Mouse (Mus musculus): ENCODE measurements around the gene Hspa4l. TPM values are rescaled to one million over a fixed set of nuclear protein-coding genes. Genes with fewer than 3 reads are reported as not detected.
A peak's percentile ranks its signal among the peaks of the same experiment; 100 is the strongest.
"Not testable (repeated sequence)": the region's sequence is repeated elsewhere in the genome, so short reads cannot be mapped to it uniquely, and the experiment has no call there.

Hspa4l gene
- polyA plus RNA-seq, 1 experiment from 2014 or later: 55.1 TPM

DNA sequence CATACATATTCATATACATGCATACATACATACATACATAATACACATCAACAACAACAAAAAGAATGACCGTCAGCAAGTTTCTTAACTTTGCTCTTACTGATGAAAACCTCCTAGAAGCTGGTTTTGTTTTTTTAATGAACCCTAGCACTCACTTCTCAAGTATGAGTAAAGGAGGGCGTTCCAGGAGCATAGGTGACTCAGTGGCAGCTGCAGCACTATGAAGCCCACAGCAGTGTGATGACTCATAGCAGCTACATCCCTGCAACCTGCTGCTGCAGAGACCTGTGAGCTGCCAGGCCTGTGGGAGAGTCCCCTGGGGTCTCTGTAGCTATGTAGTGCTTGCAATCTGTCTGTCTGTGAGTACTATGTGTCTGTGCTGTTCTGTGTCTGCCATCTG lies 17.0 kb downstream of the Hspa4l start:
- Histone ChIP-seq H3K27me3 (ENCODE audit: low read depth, poor library complexity, severe bottlenecking) (no peaks in the 10 kb centered on the region), H3K4me3 (no peak overlapping the region), H3K36me3 (peaks cover 76% of the 10 kb centered on the region), H3K9me3 (replicated peaks) (no peaks in the 10 kb centered on the region), H3K27ac (replicated peaks) (no peak overlapping the region), H3K4me1 (no peaks in the 10 kb centered on the region)
- 95% methylated on average over 2 of the region's 2 CpGs for WGBS
- no peak for DNase-seq (ENCODE audit: low spot score)

DNA sequence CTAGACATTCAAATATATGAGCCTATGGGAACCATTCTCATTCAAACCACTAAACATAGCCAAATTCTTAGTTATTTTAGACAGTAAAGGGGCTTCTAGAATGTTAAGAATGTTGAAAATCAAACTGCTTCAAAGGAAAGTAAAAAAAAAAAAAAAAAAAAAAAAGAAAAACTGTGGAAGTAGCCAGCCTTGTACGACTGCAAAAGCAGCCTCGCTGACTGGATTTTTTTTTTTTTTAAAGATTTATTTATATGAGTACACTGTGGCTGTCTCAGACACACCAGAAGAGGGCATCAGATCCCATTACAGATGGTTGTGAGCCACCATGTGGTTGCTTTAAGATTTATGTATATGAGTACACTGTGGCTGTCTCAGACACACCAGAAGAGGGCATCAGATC lies 49.5 kb downstream of the Hspa4l start:
- Histone ChIP-seq H3K4me3 (no peak overlapping the region), H3K4me1 (no peaks in the 10 kb centered on the region), H3K36me3 (peaks cover 24% of the 10 kb centered on the region), H3K9me3 (replicated peaks) (no peaks in the 10 kb centered on the region), H3K27ac (replicated peaks) (no peak overlapping the region), H3K27me3 (ENCODE audit: low read depth, poor library complexity, severe bottlenecking) (no peaks in the 10 kb centered on the region)
- DNase-seq (ENCODE audit: low spot score): no peak
- WGBS: 93% methylated on average over 2 of the region's 2 CpGs

DNA sequence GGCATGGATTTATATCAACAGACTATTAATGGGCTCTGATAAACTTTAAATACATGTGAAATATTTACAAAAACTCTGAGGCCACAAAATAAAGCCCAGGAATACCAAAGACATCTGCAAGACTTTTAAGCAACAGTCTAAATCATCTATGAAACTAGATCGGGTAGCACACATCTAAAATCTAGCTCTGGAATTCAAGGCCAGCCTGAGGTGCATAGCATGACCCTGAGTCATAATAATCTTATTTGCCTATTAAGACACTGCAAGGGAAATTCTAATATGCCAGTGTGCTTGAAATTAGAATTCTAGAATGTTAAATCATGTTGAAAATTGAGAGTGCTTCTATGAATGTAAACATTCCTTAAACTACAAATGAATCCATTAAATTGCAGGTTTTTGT lies 53.8 kb downstream of the Hspa4l start:
- H3K36me3 ChIP-seq: peaks cover 24% of the 10 kb centered on the region

DNA sequence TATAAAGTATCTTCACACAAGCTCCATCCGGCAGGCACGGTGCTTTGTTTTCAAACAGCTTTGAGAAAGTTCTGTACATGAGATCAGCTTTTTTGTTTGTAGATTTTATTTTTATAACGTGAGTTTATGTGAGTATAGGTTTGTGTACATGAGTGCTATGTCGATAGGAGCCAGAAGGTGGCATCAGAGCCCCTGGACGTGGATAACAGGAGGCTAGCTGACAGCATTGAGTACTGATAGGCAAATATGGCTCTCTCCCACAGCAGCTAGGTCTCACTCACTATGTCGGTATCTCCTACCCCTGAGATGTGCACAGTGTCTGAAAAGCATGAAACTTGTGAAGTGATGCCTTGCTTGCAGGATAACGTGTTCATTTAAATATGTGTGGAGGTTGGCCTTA lies 54.2 kb downstream of the Hspa4l start:
- Histone ChIP-seq H3K4me1 (peaks cover 18% of the 10 kb centered on the region), H3K4me3 (no peak overlapping the region), H3K36me3 (peaks cover 29% of the 10 kb centered on the region), H3K27me3 (ENCODE audit: low read depth, poor library complexity, severe bottlenecking) (no peaks in the 10 kb centered on the region), H3K27ac (replicated peaks) (no peak overlapping the region), H3K9me3 (replicated peaks) (no peaks in the 10 kb centered on the region)
- 37% methylated on average over 7 of the region's 7 CpGs for WGBS
- peak; percentile 34 for DNase-seq (ENCODE audit: low spot score)

More for the DNA sequence above, 53.8 kb downstream of the Hspa4l start:
- no peak for DNase-seq (ENCODE audit: low spot score)
- Histone ChIP-seq H3K9me3 (replicated peaks) (no peaks in the 10 kb centered on the region), H3K4me1 (peaks cover 18% of the 10 kb centered on the region), H3K27me3 (ENCODE audit: low read depth, poor library complexity, severe bottlenecking) (no peaks in the 10 kb centered on the region), H3K27ac (replicated peaks) (no peak overlapping the region), H3K4me3 (no peak overlapping the region)
- WGBS: 87% methylated on average over 1 of the region's 1 CpGs

DNA sequence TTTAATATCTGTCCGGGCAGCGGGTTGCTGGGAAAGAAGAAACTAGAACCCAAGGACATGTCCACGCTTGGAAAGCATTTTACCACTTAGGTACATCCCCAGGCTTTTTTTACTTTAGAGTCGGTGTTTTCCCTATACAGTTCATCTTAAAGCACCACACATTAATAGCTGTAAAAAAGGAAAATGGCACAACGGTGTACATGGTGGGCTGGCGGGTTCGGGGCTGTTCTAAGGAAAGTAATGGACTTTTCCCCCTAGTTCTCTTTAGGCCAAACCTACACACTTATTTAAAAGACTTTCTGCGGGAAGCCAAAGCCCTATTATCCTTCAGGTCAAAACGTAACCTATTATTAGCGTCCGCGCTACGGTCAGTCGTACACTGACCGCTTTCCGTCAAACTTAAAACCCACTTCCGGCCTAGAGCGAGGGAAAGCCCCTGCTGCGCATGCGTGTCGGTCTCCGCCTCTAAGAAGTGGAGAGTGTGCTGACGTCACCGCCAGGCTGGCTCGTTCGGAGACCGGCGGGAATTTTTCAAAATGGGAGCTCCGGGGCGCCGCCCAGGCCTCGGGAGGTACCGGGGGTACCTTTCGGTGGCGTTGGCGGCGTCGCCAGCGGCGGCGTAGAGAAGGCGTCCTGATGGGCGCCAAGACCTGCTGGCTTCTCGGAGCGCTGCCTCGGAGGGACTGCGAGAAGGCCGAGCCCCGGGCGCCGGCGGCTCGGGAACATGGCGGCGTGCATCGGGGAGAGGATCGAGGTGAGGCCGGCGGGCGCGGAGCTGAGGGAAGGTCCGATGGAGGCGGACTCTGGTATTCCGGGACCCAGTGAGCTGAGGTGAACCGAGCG lies 55.5 kb downstream of the Hspa4l start, which contains the start of gene Plk4:
Gene Plk4, plus strand, starts transcription at position 490 of the 843 bp plus-strand sequence.
- H3K27ac ChIP-seq (replicated peaks): peak within 1 kb of the TSS; percentile 96
- peaks cover 18% of the 10 kb centered on the region for H3K4me1 ChIP-seq

DNA sequence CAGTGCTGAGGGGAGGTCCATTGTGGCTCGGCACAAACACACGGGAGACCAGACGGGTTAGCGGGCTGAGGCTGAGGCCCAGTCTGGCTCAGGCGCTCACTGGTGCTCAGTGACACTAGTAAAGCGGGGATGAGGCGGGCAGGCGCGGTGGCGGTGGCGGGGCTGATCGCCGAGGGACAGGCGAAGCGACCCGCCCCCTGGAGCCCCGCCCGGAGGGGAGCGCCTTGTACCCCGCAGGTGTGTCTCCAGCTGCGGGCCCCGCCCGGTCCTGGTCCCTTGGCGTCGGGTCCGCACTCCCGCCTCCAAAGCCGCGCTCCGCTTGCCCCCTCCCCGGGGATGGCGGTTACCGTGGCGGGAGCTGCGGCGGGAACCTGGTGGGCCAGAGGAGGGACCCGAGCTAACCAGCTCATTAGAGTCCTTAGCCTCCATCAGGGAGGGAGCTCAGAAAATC lies 56.1 kb downstream of the Hspa4l start:
- H3K9me3 ChIP-seq (replicated peaks): no peaks in the 10 kb centered on the region
- under 1% methylated on average over 33 of the region's 37 CpGs for WGBS
- peaks cover 18% of the 10 kb centered on the region for H3K4me1 ChIP-seq
- peak overlapping the region; percentile 96 for H3K27ac ChIP-seq (replicated peaks)
- H3K4me3 ChIP-seq: peak overlapping the region; percentile 99
- no peak for DNase-seq (ENCODE audit: low spot score)
- H3K27me3 ChIP-seq (ENCODE audit: low read depth, poor library complexity, severe bottlenecking): no peaks in the 10 kb centered on the region
- H3K36me3 ChIP-seq: peaks cover 44% of the 10 kb centered on the region

More for the DNA sequence above, 55.5 kb downstream of the Hspa4l start, which contains the start of gene Plk4:
- DNase-seq (ENCODE audit: low spot score): peak; percentile 97
- Histone ChIP-seq H3K9me3 (replicated peaks) (no peaks in the 10 kb centered on the region), H3K36me3 (peaks cover 41% of the 10 kb centered on the region), H3K27me3 (ENCODE audit: low read depth, poor library complexity, severe bottlenecking) (no peaks in the 10 kb centered on the region), H3K4me3 (peak within 1 kb of the TSS; percentile 99)
- WGBS: 2% methylated on average over 66 of the region's 66 CpGs

DNA sequence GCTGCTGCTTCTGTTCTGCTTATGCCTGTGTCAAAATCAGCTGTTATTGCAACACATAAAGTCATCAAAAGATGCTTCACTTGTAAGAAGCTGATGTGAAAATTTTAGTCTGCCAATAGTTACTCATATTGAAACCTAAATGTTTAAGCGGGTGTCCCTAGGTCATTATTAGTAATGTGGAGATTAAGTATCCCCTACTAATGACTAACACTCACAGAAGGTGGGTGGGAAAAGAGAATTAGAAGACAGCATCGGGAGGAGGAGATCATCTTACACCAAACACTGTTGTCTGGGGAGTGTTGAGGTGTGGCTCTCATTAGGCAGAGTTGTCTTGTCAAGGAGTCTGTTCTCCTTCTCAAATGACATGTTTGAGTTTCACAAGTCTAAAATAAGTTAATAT lies 62.6 kb downstream of the Hspa4l start:
- no peak for DNase-seq (ENCODE audit: low spot score)
- Histone ChIP-seq H3K27me3 (ENCODE audit: low read depth, poor library complexity, severe bottlenecking) (no peaks in the 10 kb centered on the region), H3K36me3 (peaks cover 97% of the 10 kb centered on the region), H3K27ac (replicated peaks) (no peak overlapping the region), H3K9me3 (replicated peaks) (no peaks in the 10 kb centered on the region), H3K4me3 (no peak overlapping the region), H3K4me1 (peaks cover 2% of the 10 kb centered on the region)
- 81% methylated on average over 2 of the region's 2 CpGs for WGBS

DNA sequence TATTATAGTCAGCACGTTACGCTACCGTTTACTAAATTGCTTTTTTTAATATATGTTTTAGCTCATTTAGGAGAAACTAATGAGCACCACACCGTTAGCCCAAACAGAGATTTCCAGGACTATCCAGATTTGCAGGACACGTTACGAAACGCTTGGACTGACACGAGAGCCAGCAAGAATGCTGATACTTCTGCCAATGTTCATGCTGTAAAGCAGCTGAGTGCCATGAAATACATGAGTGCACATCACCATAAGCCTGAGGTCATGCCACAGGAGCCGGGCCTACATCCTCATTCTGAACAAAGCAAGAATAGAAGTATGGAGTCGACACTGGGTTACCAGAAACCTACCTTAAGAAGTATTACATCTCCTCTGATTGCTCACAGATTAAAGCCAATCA lies 64.4 kb downstream of the Hspa4l start:
- WGBS: 95% methylated on average over 10 of the region's 10 CpGs
- H3K36me3 ChIP-seq: peaks cover 97% of the 10 kb centered on the region
- no peak overlapping the region for H3K27ac ChIP-seq (replicated peaks)
- no peaks in the 10 kb centered on the region for H3K4me1 ChIP-seq
- no peaks in the 10 kb centered on the region for H3K9me3 ChIP-seq (replicated peaks)
- DNase-seq (ENCODE audit: low spot score): no peak
- no peak overlapping the region for H3K4me3 ChIP-seq
- H3K27me3 ChIP-seq (ENCODE audit: low read depth, poor library complexity, severe bottlenecking): no peaks in the 10 kb centered on the region

DNA sequence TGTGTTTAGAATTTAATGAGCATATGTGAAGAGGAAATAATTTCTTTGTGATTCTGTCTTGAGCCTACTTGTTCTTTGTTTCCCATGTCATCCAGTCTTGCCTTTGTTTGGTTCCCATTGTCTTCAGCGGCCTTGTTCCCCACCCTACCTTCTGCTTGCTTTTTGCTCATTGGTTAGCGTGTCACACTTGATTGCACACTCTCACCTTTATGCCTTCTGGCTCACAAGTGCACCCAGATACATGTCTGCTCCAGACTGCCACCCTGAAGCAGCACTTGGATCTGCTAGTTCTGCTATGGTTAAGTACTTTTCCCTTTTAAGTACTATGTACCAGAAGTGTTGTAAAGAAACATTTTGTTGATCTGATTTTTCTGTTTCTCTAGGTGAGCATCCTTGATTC lies 65.6 kb downstream of the Hspa4l start:
- Histone ChIP-seq H3K27ac (replicated peaks) (no peak overlapping the region), H3K9me3 (replicated peaks) (no peaks in the 10 kb centered on the region), H3K27me3 (ENCODE audit: low read depth, poor library complexity, severe bottlenecking) (no peaks in the 10 kb centered on the region), H3K4me3 (no peak overlapping the region), H3K36me3 (peaks cover 98% of the 10 kb centered on the region), H3K4me1 (no peaks in the 10 kb centered on the region)
- DNase-seq (ENCODE audit: low spot score): no peak
- WGBS: 71% methylated on average over 2 of the region's 2 CpGs

DNA sequence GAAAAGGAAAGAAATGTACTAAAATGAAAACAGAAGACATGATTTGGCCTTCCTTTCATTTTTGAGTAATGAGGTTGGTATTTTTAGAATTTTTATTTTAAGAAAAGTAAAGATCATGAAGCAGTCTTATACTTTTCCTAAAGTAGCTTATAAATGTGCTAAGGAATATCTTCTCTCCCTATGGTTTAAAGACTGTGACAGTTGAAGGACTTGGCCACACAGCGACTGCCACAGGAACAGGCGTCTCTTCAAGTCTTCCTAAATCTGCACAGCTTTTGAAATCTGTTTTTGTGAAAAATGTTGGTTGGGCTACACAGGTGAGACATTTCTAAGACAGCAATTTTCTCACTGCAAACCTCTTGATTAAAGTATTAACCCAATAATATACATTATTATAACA lies 69.0 kb downstream of the Hspa4l start:
- H3K4me3 ChIP-seq: no peak overlapping the region
- WGBS: 91% methylated on average over 2 of the region's 2 CpGs
- no peaks in the 10 kb centered on the region for H3K9me3 ChIP-seq (replicated peaks)
- DNase-seq (ENCODE audit: low spot score): no peak
- no peaks in the 10 kb centered on the region for H3K27me3 ChIP-seq (ENCODE audit: low read depth, poor library complexity, severe bottlenecking)
- no peak overlapping the region for H3K27ac ChIP-seq (replicated peaks)
- H3K4me1 ChIP-seq: no peaks in the 10 kb centered on the region
- peaks cover 99% of the 10 kb centered on the region for H3K36me3 ChIP-seq

DNA sequence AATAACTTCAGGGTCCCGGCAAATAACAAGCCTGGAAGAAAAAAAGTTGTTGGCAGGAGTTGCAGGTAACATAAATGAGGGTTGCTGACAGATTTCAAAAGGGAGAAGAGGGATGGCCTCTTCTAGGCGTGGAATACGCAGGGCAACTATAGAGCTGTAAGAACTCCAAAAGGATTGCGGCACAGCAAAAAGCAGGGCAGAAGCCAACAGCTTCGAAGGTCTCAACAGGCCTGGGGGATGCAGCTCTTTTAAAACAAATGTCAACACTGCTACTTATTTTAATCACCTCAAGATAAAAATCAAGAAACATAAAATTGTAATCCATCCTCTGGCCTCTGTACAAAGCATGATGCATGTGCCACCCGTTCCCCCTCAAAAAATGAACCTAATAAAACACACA lies 101.2 kb downstream of the Hspa4l start:
- not testable (repeated sequence) for H3K27me3 ChIP-seq (ENCODE audit: low read depth, poor library complexity, severe bottlenecking); H3K36me3 ChIP-seq; DNase-seq (ENCODE audit: low spot score); H3K4me1 ChIP-seq; H3K9me3 ChIP-seq (replicated peaks)
- Histone ChIP-seq H3K4me3 (peak overlapping the region; percentile 59), H3K27ac (replicated peaks) (peak overlapping the region; percentile 83; the same call in 1 of the 2 replicates)
- 90% methylated on average over 6 of the region's 6 CpGs for WGBS
